Mouse (Mus musculus) lung, postnatal 0 days (tissue): ENCODE data around the gene Nfkbia. TPM values are rescaled to one million over a fixed set of nuclear protein-coding genes. Genes with fewer than 3 reads are reported as not detected.

Experiments
- ATAC-seq: fragments of 200-750 bp; cut with Nextera tagmentation; 2 replicates; pipeline ENCODE4 v1.8.0; 2017; ENCODE audit warnings: moderate library complexity
- DNase-seq: peaks from one replicate; pipeline ENCODE4 v3.0.0-alpha.2; 2016; ENCODE audit warnings: low spot score
- H3K27ac ChIP-seq: fragments of 300-500 bp; sonication (generic); 2 replicates; pipeline ENCODE4 v1.5.1; 2014; ENCODE audit warnings: antibody characterized with exemption, mild to moderate bottlenecking, low read length, mixed read lengths
- H3K27me3 ChIP-seq: fragments of 300-500 bp; sonication (generic); replicated peaks from 2 replicates; pipeline ENCODE4 v1.6.1; 2014; ENCODE audit warnings: low read length, mixed read lengths; ENCODE audit not compliant: insufficient read depth
- H3K36me3 ChIP-seq: fragments of 300-500 bp; sonication (generic); 2 replicates; pipeline ENCODE4 v1.6.1; 2014; ENCODE audit warnings: low read length, mixed read lengths; ENCODE audit not compliant: insufficient read depth
- H3K4me1 ChIP-seq: fragments of 300-500 bp; sonication (generic); 2 replicates; pipeline ENCODE4 v1.6.1; 2014; ENCODE audit warnings: antibody characterized with exemption, low read depth, low read length, mixed read lengths; ENCODE audit not compliant: insufficient read depth
- H3K4me2 ChIP-seq: fragments of 300-500 bp; sonication (generic); replicated peaks from 2 replicates; pipeline ENCODE4 v1.6.1; 2014; ENCODE audit warnings: low read depth, mild to moderate bottlenecking, low read length, moderate library complexity, mixed read lengths
- H3K4me3 ChIP-seq: fragments of 300-500 bp; sonication (generic); 2 replicates; pipeline ENCODE4 v1.5.1; 2014; ENCODE audit warnings: low read depth, low read length
- H3K9ac ChIP-seq: fragments of 300-500 bp; sonication (generic); replicated peaks from 2 replicates; pipeline ENCODE4 v1.6.1; 2014; ENCODE audit warnings: low read depth, mild to moderate bottlenecking
- H3K9me3 ChIP-seq: fragments of 300-500 bp; sonication (generic); 2 replicates; pipeline ENCODE4 v1.6.1; 2016; ENCODE audit warnings: low read length, mixed read lengths
- CTCF ChIP-seq: IDR thresholded peaks from 2 replicates; pipeline ENCODE4 v1.5.1; 2016; ENCODE audit warnings: antibody characterized with exemption, mild to moderate bottlenecking
- EP300 ChIP-seq: IDR thresholded peaks from 2 replicates; pipeline ENCODE4 v1.6.1; 2016; ENCODE audit warnings: antibody characterized with exemption, mild to moderate bottlenecking, control low read depth
- WGBS: fragments of 180-500 bp; shearing (Covaris S2); extraction: QIAGEN DNeasy Blood & Tissue Kit; methylation state at CpG from one replicate; pipeline ENCODE4 v1.1.7; 2014; 5-methylcytosine and 5-hydroxymethylcytosine counted together
- polyA plus RNA-seq: library from polyadenylated mRNA; unstranded; fragments of >200 nt; fragmentation: Nextera tagmentation; extraction: Ambion mirVana; gene quantifications from 2 replicates; pipeline ENCODE4 v1.2.1, GENCODE M21; 2015

Gene Nfkbia
- polyA plus RNA-seq, 1 experiment from 2014 or later = 184 TPM

DNA sequence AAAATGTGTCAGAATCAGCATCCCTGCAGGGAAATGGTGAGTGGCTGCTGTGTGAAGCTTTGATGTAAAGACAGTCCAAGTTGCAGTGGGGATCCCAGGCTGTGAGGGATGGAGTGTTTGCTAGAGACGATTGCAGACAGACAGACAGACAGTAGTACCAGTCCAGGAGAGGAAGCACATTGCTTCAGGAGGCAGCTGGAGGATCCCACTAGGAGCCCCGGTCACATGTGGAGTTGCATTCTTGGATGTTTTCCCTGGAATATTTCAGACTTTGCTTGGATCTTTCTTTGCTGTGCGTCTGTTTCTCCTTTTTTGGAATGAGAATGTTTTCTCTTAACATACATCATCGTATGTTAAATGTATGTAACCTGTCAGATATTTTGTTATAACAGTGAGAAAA is 38.5 kb downstream of the Nfkbia start:
- no peak overlapping the region for H3K9ac ChIP-seq
- no peaks in the 10 kb centered on the region for H3K36me3 ChIP-seq
- DNase-seq (peak; percentile 44), ATAC-seq (no peak)
- H3K27ac ChIP-seq = no peak overlapping the region
- H3K27me3 ChIP-seq = no peaks in the 10 kb centered on the region
- H3K4me2 ChIP-seq = no peak overlapping the region
- peaks cover 17% of the 10 kb centered on the region; the same call in 1 of the 2 replicates for H3K4me1 ChIP-seq
- no peak overlapping the region for H3K4me3 ChIP-seq
- 45% methylated on average over 4 of the region's 4 CpGs for WGBS
- no peaks in the 10 kb centered on the region for H3K9me3 ChIP-seq
- TF ChIP-seq EP300 (no peak), CTCF (no peak)

DNA sequence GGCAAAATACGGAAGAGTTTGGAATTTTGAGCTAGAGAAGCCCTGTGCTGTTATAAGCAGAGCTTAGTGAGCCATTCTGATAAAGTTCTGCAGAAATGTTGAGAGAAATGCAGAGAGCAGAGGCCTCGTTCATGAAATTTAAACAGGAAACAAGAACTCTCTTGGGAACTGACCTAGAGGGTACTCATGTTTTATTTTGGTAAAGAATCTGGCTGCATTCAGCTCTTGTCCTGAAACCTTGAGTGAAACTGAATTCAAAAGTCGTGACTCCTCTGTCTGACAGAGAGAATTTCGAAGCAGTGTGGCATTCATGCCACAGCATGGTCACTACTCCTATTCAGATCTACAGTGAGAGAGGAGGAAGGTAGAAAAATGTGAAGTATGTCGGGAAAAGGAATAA is 39.6 kb downstream of the Nfkbia start:
- Histone ChIP-seq H3K36me3 (no peaks in the 10 kb centered on the region), H3K9ac (no peak overlapping the region), H3K27ac (peak overlapping the region; percentile 27; the same call in 1 of the 2 replicates), H3K27me3 (no peaks in the 10 kb centered on the region), H3K4me3 (no peak overlapping the region), H3K4me1 (peaks cover 14% of the 10 kb centered on the region; the same call in 1 of the 2 replicates), H3K9me3 (no peaks in the 10 kb centered on the region), H3K4me2 (no peak overlapping the region)
- no peak for TF ChIP-seq CTCF
- no peak for TF ChIP-seq EP300
- ATAC-seq = no peak
- DNase-seq = no peak
- WGBS = 31% methylated on average over 5 of the region's 5 CpGs

DNA sequence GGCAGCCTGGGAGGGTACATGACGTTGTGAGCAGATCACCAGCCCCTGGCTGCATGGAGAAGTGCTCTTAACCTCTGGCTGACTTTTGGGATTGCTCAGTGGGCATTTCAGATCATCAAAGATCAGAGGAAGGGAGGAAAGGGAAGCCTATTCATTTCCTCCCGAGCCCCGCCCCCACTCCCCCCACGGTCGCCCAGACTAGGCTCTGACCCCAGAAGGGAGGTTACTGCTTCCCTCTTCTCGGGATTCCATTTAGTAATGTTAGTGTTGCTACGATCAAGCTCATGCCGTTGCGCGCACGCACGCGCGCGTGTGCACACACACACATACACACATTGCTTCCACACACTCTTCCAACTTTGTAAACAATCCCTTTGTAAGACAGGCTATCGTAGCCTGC is 42.0 kb downstream of the Nfkbia start:
- ATAC-seq = peak; percentile 37
- Histone ChIP-seq H3K4me1 (peaks cover 31% of the 10 kb centered on the region; the same call in 1 of the 2 replicates), H3K4me3 (no peak overlapping the region), H3K9me3 (no peaks in the 10 kb centered on the region), H3K9ac (no peak overlapping the region), H3K27ac (no peak overlapping the region), H3K4me2 (no peak overlapping the region), H3K27me3 (no peaks in the 10 kb centered on the region), H3K36me3 (no peaks in the 10 kb centered on the region)
- peak; percentile 58 for DNase-seq
- 20% methylated on average over 16 of the region's 16 CpGs for WGBS
- peak; percentile 69 for TF ChIP-seq EP300
- no peak for TF ChIP-seq CTCF

DNA sequence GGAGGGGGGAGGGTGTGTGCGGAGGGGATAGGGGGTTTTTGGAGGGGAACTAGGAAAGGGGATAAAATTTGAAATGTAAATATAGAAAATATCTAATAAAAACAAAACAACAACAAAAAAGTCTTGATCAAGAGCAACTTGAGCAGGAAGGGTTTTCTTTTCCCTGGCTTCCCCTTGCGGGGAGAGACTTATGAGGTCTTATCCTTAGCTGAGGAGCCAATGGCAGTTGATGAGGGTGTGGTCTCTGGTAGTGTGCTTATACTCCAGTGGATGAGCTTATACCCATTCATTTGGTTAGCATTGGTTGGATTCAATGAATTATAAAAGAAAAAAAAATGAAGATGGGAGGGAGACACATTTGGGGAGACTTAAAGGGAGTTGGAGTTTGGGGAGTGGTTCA is 43.4 kb downstream of the Nfkbia start:
- Histone ChIP-seq H3K27me3 (no peaks in the 10 kb centered on the region), H3K9me3 (no peaks in the 10 kb centered on the region), H3K4me2 (no peak overlapping the region), H3K9ac (no peak overlapping the region), H3K27ac (no peak overlapping the region), H3K4me3 (no peak overlapping the region), H3K4me1 (peaks cover 32% of the 10 kb centered on the region; the same call in 1 of the 2 replicates), H3K36me3 (no peaks in the 10 kb centered on the region)
- 90% methylated on average over 2 of the region's 2 CpGs for WGBS
- ATAC-seq (no peak), DNase-seq (no peak)
- no peak for TF ChIP-seq CTCF

DNA sequence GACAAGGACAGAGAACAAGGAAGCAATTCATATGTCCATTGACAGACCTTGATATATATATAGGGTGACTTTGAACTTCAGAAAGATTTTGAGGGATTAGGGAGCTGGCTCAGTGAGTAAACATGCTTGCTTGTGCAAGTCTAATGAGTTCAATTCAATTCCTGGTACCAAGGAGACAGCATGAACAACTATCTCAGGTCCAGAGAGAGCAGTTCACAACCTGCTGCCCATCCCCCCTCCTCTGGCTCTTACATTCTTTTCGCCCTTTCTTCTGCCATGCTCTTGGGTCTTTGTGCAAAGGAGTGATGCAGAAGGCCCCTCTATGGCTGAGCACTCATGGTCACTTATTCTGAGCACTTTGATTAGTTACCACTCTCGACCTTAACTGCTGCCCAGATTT is 44.0 kb downstream of the Nfkbia start:
- H3K27ac ChIP-seq = no peak overlapping the region
- H3K27me3 ChIP-seq = no peaks in the 10 kb centered on the region
- TF ChIP-seq CTCF (no peak), EP300 (no peak)
- no peak for ATAC-seq
- H3K4me3 ChIP-seq = no peak overlapping the region
- H3K9ac ChIP-seq = no peak overlapping the region
- no peak for DNase-seq
- H3K4me2 ChIP-seq = no peak overlapping the region
- 78% methylated on average over 2 of the region's 2 CpGs for WGBS
- no peaks in the 10 kb centered on the region for H3K9me3 ChIP-seq
- H3K36me3 ChIP-seq = no peaks in the 10 kb centered on the region
- H3K4me1 ChIP-seq = peaks cover 37% of the 10 kb centered on the region; the same call in 1 of the 2 replicates

- no peak for ATAC-seq
- no peak overlapping the region for H3K4me3 ChIP-seq
- DNase-seq = no peak
- TF ChIP-seq CTCF = no peak
- TF ChIP-seq EP300 = no peak
- H3K27ac ChIP-seq = peak overlapping the region; percentile 94
- peaks cover 43% of the 10 kb centered on the region; the same call in 1 of the 2 replicates for H3K4me1 ChIP-seq
- 64% methylated on average over 11 of the region's 11 CpGs for WGBS
- no peak overlapping the region for H3K9ac ChIP-seq
- no peaks in the 10 kb centered on the region for H3K36me3 ChIP-seq
- no peaks in the 10 kb centered on the region for H3K9me3 ChIP-seq
- H3K4me2 ChIP-seq = no peak overlapping the region
- H3K27me3 ChIP-seq = no peaks in the 10 kb centered on the region
These were observed 45.1 kb downstream of the Nfkbia start for GRCm38 (mm10) chr12:55447396-55447760.
